Mouse (Mus musculus): ENCODE results near the gene Klf15.

Gene Klf15

DNA sequence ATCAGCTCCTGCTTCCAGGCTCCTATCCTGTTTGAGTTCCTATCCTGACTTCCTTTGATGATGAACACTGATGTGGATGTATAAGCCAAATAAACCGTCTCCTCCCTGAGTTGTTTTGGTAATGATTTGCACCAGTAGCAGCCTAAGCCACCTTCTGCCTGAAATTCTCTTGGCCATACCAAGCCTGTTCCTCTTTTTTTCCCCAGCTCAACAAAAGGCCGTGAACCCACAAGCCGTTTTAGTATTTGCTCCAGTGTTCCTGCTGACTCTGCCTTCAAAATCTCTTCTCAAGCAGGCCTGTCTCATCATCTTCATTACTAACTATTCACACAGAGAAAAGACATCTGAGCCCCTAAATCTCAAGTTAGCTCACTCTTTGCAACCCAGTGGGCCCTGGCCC lies 31.8 kb downstream of the Klf15 start:
- no peak for DNase-seq (ENCODE audit: low read depth)

DNA sequence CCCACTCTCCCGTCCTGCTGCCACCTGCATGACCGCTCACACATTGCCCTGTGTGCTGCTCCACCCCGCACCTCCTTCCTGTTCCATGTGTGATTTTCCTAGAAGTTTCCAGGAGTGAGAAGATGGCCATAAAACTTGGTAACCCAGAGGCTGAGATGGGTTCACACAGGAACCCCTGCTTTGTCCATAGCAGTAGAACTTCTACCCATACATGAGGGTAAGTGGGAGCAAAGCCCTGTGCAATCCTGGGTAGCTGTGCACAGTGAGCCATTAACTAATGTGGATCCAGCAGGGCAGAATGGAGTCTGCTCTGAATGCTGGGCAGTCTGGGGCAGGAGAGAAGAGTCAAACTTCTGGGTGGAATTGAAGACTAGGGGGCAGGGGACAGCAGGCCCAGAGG lies 32.2 kb downstream of the Klf15 start:
- no peak for DNase-seq (ENCODE audit: low read depth)

DNA sequence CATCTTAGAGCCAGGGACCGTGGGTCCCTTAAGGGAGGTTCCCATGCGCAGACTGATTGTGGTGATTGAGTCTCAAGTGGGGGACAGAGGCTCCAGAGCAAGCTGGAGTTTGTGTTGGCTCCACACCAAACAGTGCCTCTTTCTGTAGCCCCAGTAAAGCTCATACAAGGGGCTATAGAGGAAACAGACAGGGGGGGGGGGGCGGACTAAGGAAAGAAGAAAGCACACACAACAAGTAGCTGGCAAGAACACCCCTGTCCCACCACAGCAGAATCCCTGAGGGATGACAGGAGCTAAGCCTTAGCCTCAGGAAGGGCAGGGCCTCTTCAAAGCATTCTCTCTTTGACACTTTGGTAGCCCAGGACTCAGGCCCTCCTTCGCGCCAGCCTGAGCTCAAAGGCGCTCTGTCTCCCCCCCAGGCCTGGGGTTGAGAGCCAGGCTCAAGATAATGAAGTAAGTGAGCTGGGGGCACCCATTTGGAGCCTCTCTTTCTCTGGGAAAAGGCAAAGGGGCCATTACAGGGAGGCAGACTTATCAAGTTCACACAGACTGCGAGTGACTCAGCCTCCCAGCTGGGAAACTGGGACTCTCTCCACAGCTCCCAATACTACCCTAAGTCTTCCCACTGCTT lies 33.0 kb downstream of the Klf15 start:
- DNase-seq (ENCODE audit: low read depth): no peak

DNA sequence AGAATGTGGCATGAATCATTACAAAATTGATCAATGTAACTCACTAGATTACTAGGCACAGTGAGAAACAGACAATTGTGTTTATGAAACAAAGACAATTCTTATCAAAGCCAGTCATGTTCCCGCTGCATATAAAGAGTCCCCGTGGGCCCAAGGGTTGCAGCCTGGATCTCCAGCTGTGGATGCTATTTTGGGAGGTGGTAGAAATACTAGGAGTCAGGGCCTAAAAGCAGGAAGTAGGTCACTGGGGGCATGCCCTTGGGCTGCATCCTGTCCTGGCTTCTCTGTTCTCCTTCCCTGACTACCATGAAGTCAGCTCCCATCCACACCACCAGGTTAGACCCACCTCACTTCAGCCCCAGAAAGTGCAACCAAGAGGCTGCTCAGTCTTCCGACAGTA lies 33.8 kb downstream of the Klf15 start:
- DNase-seq (ENCODE audit: low read depth): no peak

DNA sequence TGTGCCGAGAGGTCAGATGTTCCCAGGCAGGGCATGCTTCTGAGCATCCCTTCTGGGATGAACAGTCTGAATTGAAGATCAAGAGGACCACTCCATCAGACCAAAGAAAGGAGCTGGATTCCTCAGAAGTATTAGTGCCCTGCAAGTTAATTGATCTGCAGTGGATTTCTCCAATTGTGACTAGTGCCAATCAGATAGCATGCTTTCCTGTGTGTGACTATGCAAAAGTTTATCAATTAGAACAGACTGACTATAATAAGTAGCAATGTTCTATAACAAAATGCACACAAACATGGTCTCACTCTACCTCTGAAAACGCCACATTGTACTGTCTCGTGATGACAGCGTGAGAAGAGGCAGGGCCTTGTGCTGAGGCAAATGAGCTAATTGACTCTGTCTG lies 37.1 kb downstream of the Klf15 start:
- no peak for DNase-seq (ENCODE audit: low read depth)

DNA sequence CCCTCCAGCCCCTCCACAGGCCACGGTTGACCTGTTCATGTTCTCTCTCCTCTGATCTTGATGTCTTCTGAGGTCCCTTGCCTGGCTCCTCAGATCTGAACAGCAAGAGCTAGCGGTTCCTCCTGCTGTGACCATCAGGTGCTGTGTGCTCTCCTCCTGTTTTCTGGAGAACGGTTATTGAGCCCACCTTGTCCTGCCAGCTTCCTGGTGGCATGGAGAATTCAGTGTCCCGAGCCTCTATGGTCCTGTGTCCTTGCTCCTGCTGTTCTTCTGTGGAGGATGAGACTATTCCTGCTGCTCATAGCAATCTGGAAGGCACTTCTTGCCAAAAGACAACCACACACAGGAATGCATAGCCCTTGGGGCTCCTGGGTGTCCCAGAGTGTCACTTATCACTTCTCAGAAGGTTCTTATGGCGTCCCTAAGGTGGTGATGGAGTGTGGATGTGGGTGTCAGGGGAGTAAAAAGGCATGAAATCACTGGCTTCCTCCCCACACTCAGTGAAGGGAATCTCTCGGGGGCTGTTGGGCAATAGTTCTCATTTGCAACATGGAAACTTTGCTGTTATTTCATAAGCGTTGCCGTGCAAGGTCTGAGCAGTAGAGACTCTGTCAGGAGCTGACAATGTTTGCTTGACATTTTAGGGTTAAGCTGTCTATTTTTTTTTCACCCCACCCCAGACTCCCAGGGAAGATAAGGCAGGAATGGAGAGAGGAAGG lies 39.0 kb downstream of the Klf15 start:
- DNase-seq (ENCODE audit: low read depth): no peak

DNA sequence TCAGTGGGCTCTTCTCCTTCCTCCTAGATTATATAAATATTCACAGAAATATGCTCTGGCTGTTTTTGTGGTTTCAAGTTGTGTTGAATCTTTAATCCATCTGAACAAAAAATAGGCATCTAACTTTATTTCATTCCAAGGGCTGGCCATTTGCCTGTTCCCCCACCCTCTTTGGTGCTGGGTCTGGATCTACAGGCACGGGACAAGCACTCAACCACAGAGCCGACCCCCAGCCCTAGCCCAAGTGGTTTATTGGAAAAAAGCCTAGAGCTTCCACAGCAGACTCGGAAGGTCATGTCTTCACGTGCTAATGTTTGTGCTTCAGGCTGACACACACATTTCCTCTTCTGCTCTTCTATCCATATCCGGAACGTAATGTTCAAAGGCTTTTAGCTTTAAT lies 43.5 kb downstream of the Klf15 start:
- no peak for DNase-seq (ENCODE audit: low read depth)

DNA sequence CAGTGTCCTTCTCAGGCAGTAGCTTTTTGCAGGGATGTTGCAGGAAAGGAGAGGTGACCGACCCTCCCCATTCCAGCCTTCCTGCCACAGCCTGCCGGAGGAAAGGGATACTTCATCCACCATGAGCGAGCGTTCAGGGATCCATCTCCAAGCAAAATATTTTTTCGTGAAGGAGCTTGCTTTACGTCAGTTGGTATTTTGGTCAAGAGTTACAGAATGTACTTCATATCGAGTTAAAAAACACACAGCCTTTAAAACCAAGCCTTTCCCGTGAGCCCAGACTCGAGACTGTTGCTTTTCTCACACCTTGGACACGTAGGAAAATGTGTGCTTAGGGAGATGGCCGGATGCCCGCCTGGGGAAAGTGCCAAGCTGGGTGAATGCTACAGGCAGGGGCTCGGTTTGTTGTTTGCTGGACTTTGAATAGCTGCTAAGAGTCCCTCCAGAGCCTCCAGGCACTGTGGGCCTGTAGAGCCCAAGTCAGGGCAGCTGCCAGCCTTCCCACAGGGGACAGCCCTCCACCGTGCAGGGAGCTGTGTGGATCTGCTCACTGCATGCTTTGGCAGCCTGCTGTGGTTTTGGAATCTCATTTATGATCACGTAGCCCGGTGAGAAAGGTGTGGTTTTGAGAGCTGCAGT lies 44.4 kb downstream of the Klf15 start:
- DNase-seq (ENCODE audit: low read depth): no peak

DNA sequence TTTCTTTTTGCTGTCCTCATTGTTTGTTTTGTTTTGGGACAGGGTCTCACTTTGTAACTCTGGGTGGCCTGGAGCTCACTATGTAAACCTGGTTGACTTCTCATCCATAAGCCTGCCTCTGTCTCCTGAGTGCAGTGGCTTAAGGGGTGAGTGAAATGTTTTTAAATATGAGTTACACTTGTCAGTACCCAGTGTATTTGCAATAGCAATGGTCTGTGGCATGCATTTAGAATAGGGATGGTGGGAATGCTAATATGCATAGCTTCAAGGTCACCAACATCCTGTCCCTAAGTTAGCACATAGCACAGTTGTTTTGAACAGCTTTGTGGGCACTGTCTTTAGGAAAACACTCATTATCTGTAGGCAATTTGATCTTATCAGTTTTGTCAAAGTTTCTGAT lies 45.1 kb downstream of the Klf15 start:
- DNase-seq (ENCODE audit: low read depth): no peak

DNA sequence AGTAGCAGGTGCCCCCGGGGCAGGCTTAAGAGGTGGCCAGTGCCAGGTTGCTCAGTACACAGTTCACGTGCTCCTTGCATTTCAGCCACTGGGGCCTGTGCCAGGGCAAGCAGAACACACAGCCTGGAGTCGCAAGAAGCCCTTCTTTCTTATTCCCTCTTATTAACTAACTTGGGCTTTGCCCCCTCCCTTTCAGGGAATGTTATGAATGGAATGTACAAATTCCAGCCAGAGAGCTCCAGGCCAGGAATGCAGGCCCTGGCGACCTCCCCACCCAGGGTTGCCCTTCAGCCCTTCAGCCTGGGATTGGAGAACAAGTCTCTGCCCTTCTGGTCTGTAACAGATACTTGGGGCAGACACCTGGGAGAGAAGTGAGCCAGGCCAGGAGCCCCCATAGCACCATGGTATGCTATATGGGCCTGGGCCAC lies 45.8 kb downstream of the Klf15 start:
- no peak for DNase-seq (ENCODE audit: low read depth)

DNA sequence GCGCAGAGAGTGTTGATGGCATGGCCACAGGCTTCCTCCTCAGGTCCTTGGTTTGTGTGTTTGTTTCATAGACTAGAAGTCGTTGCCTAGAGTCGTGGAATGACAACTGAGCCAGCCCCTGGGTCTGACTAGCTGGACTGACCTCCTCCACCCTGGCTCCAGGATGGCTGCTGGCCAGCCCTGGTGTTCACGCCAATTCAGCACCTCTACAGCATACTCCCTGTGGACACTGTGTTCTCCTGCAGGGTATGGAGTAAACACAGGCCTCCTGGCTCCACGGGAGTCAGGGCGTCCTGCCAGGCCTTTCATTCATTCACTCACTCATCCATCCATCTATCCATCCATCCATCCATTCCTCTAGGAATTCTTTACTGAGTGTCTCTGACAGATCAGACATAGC lies 46.7 kb downstream of the Klf15 start:
- DNase-seq (ENCODE audit: low read depth): no peak

DNA sequence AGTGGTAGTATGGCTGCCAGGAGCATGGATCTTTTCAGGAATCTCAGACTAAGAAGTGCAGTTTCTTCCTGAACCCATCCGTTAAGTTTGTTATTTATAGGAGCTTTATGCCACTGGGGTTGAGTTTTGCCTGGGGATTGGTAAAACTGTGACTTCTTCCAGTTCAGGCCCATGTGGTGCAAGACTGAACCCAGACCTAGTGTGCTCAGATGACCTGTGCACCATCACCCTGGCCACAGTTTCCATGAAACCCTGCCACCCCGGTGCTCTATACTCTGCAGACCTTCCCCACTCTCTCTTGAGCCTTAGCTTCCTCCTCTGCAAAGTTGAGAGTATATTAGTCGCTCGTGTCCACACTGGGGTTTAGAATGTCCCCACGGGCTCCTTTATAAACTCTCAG lies 50.0 kb downstream of the Klf15 start:
- no peak for DNase-seq (ENCODE audit: low read depth)

DNA sequence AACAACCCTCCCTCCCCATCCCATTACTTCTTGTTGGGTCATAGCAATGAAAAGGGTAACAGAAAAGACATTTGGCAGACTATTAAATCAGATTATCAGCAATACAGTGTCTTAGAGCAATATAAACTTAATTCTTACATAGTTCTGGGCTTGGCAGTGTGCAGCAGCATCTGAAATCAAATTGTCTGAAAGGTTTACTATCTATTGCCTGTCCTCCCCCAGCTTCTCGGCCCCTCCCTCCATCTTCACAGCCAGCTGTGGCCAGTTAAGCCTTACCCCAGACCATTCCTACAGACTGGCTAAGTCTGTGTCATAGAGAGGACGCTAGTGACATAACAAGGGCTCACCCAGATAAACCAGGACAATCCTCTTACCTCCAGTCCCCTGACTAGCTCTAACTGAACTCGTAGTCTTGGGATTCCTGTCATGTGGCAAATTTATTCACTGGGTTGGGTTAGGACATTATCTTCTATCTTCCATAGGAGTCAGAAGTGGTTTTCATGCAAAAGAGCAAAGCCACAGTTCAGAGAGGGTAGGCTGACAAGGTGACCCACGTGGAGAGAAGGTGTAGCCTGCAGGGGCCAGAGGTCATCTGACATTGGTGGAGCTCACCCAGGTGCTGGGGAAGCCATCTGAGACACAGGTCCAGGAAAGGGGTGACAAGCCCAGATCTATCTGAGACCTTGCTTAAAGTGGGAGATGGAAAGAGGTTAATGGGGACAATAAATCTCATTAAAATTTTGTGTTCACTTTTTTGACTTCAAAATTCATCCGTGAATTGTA lies 50.9 kb downstream of the Klf15 start:
- DNase-seq (ENCODE audit: low read depth): no peak

DNA sequence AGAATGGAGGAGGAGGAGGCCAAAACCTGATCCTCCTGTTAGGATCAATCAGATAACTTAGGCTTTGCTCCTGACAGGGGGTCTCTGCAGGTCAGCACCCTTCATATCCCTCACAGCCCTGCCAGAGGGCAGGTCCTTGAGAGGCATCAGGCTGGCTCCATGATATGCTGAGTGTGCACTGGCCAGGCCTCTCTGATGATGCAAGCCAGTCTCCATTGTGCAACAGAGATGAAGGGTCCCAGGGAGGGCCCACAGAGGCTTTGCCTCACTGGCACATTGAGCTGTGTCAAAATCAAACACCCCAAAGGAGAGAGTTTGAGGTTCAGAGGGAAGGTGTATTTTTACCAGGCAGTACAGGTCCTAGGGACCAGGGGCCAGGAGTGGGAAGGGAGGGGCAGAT lies 52.0 kb downstream of the Klf15 start:
- no peak for DNase-seq (ENCODE audit: low read depth)

DNA sequence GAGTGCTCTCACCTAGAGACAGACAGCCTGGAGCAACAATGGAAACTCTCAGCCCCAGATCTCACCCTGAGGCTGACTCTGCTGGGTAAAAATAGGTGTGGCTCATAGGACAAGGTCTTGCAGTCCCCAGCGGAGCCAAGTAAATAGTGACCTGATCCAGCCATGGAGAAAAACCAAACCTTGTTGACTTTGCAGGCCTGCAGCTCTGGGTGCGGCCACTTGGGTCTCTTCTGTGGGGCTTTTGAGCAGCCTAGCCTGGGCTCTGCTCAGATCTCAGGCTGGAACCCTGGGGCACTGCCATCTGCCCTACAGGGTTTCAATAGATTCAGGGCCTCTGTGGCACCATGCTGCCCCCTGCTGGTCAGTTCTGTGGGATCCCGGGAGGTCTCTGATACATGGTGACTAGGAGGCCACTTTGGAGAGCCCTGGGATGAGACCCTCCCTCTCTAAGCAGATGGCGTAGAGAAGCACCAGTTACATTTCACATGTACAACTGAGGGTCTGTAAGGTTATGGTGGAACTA lies 52.6 kb downstream of the Klf15 start:
- DNase-seq (ENCODE audit: low read depth): peak; percentile 37

DNA sequence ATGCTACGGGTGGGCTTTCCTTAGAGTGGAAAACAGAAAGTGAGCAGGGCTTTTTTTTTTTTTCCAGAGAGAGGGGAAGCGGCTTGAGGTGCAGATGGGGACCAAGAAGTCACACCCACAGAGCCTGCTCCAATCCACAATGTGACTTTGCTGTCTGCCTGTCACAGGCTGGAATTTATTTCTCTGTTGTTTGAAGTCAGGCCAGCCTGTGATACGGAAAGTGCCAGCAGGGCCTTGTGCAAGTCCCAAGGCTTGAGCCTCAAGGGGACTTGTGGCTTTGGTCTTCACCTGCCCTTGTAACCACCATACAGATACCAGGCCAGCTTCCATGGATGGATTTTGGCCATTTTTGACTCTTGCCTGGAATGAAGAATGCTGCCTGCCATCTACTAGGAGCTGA lies 56.5 kb downstream of the Klf15 start:
- no peak for DNase-seq (ENCODE audit: low read depth)

DNA sequence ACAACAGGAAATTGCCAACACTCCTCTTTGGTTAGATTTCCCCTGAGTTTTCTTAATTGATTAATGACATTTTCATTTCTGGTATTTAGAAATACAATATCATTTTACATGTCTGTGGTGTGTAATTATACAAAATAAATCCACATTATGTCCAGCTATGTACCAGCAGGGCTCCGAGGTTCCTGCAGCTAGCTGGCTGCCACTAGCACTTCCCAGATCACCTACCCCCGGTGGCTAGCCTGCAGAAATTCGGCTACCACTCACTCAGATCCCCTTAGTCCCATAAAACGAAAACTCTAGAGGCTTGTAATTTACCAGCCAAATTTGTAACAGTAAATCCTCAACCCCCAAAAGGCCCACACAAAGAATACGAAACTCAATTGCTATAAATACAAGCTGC lies 57.0 kb downstream of the Klf15 start:
- no peak for DNase-seq (ENCODE audit: low read depth)

All from 416B (cell line).